Mouse (Mus musculus) heart, postnatal 25 days (tissue): ENCODE measurements around the gene Cldn7. TPM values are rescaled to one million over a fixed set of nuclear protein-coding genes. Genes with fewer than 3 reads are reported as not detected.
"Not testable (repeated sequence)": the region's sequence is repeated elsewhere in the genome, so short reads cannot be mapped to it uniquely, and the experiment has no call there.

ENCODE experiments used
- DNase-seq: peaks from one replicate; pipeline ENCODE4 v3.0.0; 2022; ENCODE audit warnings: low spot score
- intact Hi-C: fragments of 180-260 bp; cut with DNase I; formaldehyde crosslinking; loops from one replicate; pipeline ENCODE4 v1.15.1; 2025
- total RNA-seq, 2 experiments: library from RNA; stranded (reverse); gene quantifications; 2 replicates each; pipeline ENCODE4 v1.2.3; 2021

The Cldn7 gene
- total RNA-seq, 2 experiments from 2014 or later = not detected

- intact Hi-C loops = no loop called here
- peak; percentile 85 for DNase-seq
These were observed 16.4 kb upstream of the Cldn7 start, which contains the start of gene Slc2a4 for GRCm38 (mm10) chr11:69948066-69948762. TSS of gene Slc2a4 (minus strand) at chr11:69948188.

- intact Hi-C loops = loop anchor here (1.0 kb wide), 1 partner anchor 14 kb away; no protein-coding TSS in a partner anchor
These were observed 15.8 kb upstream of the Cldn7 start for GRCm38 (mm10) chr11:69948763-69949150.

GRCm38 (mm10) chr11:69950807-69951459 is 13.6 kb upstream of the Cldn7 start:
- intact Hi-C loops = loop anchor here (2.0 kb wide), 1 partner anchor 72 kb away; the partner anchor contains the start of gene Tmem95

More at GRCm38 (mm10) chr11:69948763-69949150, 15.8 kb upstream of the Cldn7 start:
- DNase-seq = peak; percentile 72

GRCm38 (mm10) chr11:69952274-69952673 is 12.3 kb upstream of the Cldn7 start:
- DNase-seq = no peak
- intact Hi-C loops = no loop called here

More at GRCm38 (mm10) chr11:69950807-69951459, 13.6 kb upstream of the Cldn7 start:
- DNase-seq = no peak

GRCm38 (mm10) chr11:69953267-69953915 is 11.2 kb upstream of the Cldn7 start:
- intact Hi-C loops = no loop called here
- no peak for DNase-seq

GRCm38 (mm10) chr11:69955618-69956017 is 9.0 kb upstream of the Cldn7 start:
- intact Hi-C loops = not testable (repeated sequence)

GRCm38 (mm10) chr11:69956218-69956617 is 8.4 kb upstream of the Cldn7 start:
- intact Hi-C loops = no loop called here
- no peak for DNase-seq

More at GRCm38 (mm10) chr11:69955618-69956017, 9.0 kb upstream of the Cldn7 start:
- DNase-seq = not testable (repeated sequence)

- DNase-seq = no peak
- intact Hi-C loops = no loop called here
These were observed 4.0 kb upstream of the Cldn7 start for GRCm38 (mm10) chr11:69960616-69961015.

- intact Hi-C loops = no loop called here
- no peak for DNase-seq
These were observed 2.7 kb upstream of the Cldn7 start for GRCm38 (mm10) chr11:69961841-69962240.

GRCm38 (mm10) chr11:69965271-69966005 is 859 bp downstream of the Cldn7 start:
- intact Hi-C loops = loop anchor here (5.0 kb wide), 1 partner anchor 38 kb away; no protein-coding TSS in a partner anchor

GRCm38 (mm10) chr11:69966006-69966859 is 1.7 kb downstream of the Cldn7 start:
- intact Hi-C loops = loop anchor here (5.0 kb wide), 1 partner anchor 39 kb away; no protein-coding TSS in a partner anchor
- DNase-seq = no peak

More at GRCm38 (mm10) chr11:69965271-69966005, 859 bp downstream of the Cldn7 start:
- no peak for DNase-seq

GRCm38 (mm10) chr11:69966860-69967517 is 2.4 kb downstream of the Cldn7 start:
- intact Hi-C loops = loop anchor here (5.0 kb wide), 1 partner anchor 40 kb away; no protein-coding TSS in a partner anchor
- no peak for DNase-seq

- no peak for DNase-seq
- intact Hi-C loops = loop anchor here (5.0 kb wide), 1 partner anchor 41 kb away; no protein-coding TSS in a partner anchor
These were observed 4.2 kb downstream of the Cldn7 start for GRCm38 (mm10) chr11:69968793-69969192.

GRCm38 (mm10) chr11:69970222-69970621 is 5.6 kb downstream of the Cldn7 start:
- intact Hi-C loops = no loop called here
- DNase-seq = no peak

- intact Hi-C loops = no loop called here
- no peak for DNase-seq
These were observed 6.2 kb downstream of the Cldn7 start for GRCm38 (mm10) chr11:69970775-69971174.

- intact Hi-C loops = no loop called here
- DNase-seq = no peak
These were observed 10.3 kb downstream of the Cldn7 start for GRCm38 (mm10) chr11:69974907-69975306.

- intact Hi-C loops = no loop called here
These were observed 11.7 kb downstream of the Cldn7 start for GRCm38 (mm10) chr11:69976271-69976670.

GRCm38 (mm10) chr11:69979827-69980195 is 15.2 kb downstream of the Cldn7 start:
- no peak for DNase-seq
- intact Hi-C loops = loop anchor here (2.0 kb wide), 2 partner anchors 17 to 57 kb away; no protein-coding TSS in a partner anchor

More at GRCm38 (mm10) chr11:69976271-69976670, 11.7 kb downstream of the Cldn7 start:
- no peak for DNase-seq
